ENCODE assay signal across 26 mouse cellular contexts in genomic region chr1:71824410-71824809, GRCm38 (mm10).
DNase-seq lines count a peak whose midpoint lies in the region; ATAC-seq and TF ChIP-seq lines count a peak whose summit lies in the region.
"Had no signal": no experiment of that assay in that cellular context is flagged by ENCODE, and none has a peak within 500 bp of the region (broad histone marks: within the 10 kb centered on the region; RNA-seq: fewer than 3 reads in every experiment).

No protein-coding gene starts in this region.

- in situ Hi-C loops in Patski (cut with MboI; ENCODE audit: low pct_unique_long_range_greater_than_20kb), result no loop called here

- H3K4me2 ChIP-seq in heart, embryonic 15.5 days, result no peak overlapping the region
- no peak overlapping the region for H3K4me2 ChIP-seq in forebrain, embryonic 13.5 days
- H3K4me2 ChIP-seq: heart, embryonic 11.5 days; hindbrain, embryonic 12.5 days; hindbrain, embryonic 15.5 days had no signal

- POLR2A ChIA-PET in Patski (lab: Charles Lee), result no interaction called here

- TF ChIP-seq CTCF in Patski (IDR thresholded peaks at IDR 0.05), result no peak
- TF ChIP-seq CTCF in olfactory bulb, adult 2 months (IDR thresholded peaks at IDR 0.05; ENCODE audit: insufficient read depth, low read depth, low read length), result no peak

- WGBS in heart, embryonic 15.5 days, result 67% methylated on average over 5 of the region's 5 CpGs
- 32% methylated on average over 5 of the region's 5 CpGs for WGBS in olfactory bulb, adult 2 months
- 84% methylated on average over 5 of the region's 5 CpGs for WGBS in forebrain, embryonic 13.5 days

- H3K9me3 ChIP-seq in heart, embryonic 15.5 days (replicated peaks), result no peaks in the 10 kb centered on the region
- no peaks in the 10 kb centered on the region for H3K9me3 ChIP-seq in forebrain, embryonic 13.5 days (replicated peaks)
- H3K9me3 ChIP-seq: forebrain, embryonic 10.5 days; hindbrain, embryonic 12.5 days; hindbrain, embryonic 15.5 days had no signal

- TF ChIP-seq POLR2A in olfactory bulb, adult 2 months (IDR thresholded peaks at IDR 0.05; ENCODE audit: insufficient read depth, low read depth, low read length), result no peak

- H3K27ac ChIP-seq in heart, embryonic 15.5 days, result peak overlapping the region; percentile 37; the same call in 1 of the 2 replicates
- peak overlapping the region; percentile 77; the same call in 1 of the 2 replicates for H3K27ac ChIP-seq in olfactory bulb, adult 2 months (ENCODE audit: insufficient read depth, low read depth, low read length)
- no peak overlapping the region for H3K27ac ChIP-seq in forebrain, embryonic 13.5 days
- H3K27ac ChIP-seq: forebrain, embryonic 10.5 days; hindbrain, embryonic 12.5 days; hindbrain, embryonic 15.5 days had no signal

- DNase-seq in heart, adult 11 months, result peak; percentile 30
- no peak for DNase-seq in heart, postnatal 4 days
- no peak for DNase-seq in heart, adult 9 months (ENCODE audit: low spot score in 2 of 2)
- DNase-seq in Patski (ENCODE audit: low read depth, low spot score), result peak; percentile 51
- no peak for DNase-seq in thymus, adult 18-20 months
- DNase-seq: adrenal gland, adult 8-10 months; adrenal gland, postnatal 25 days; B cell, adult 2 months; cerebellum, adult 18-20 months; cerebellum, adult 9-10 months; cerebellum, postnatal 14 days; gastrocnemius, postnatal 10 days; gastrocnemius, postnatal 36 days; heart, postnatal 14 days; kidney, adult 2 months had no signal

- CTCF ChIA-PET in Patski (lab: Charles Lee), result interaction anchor here (1.1 to 1.3 kb wide), 2 partner anchors 26 to 47 kb away, joined by 3 read pairs; no protein-coding TSS in a partner anchor

- no peak overlapping the region for H3K9ac ChIP-seq in heart, embryonic 15.5 days
- no peak overlapping the region for H3K9ac ChIP-seq in forebrain, embryonic 13.5 days
- H3K9ac ChIP-seq: hindbrain, embryonic 12.5 days; hindbrain, embryonic 15.5 days had no signal

- ATAC-seq in heart, embryonic 15.5 days (replicated peaks; ENCODE audit: insufficient number of reproducible peaks, insufficient read depth, low FRiP score, low read depth), result no peak
- no peak for ATAC-seq in Patski
- ATAC-seq in forebrain, embryonic 13.5 days, result no peak
- ATAC-seq: activated CD4-positive, CD25-positive, alpha-beta regulatory T cell, adult 4 months; CD4-positive, CD25-positive, alpha-beta regulatory T cell, adult 4 months; forebrain, embryonic 14.5 days; intestine, postnatal 0 days had no signal

- H3K27me3 ChIP-seq in heart, embryonic 15.5 days, result no peaks in the 10 kb centered on the region
- H3K27me3 ChIP-seq in Patski, result no peaks in the 10 kb centered on the region
- H3K27me3 ChIP-seq in forebrain, embryonic 13.5 days, result no peaks in the 10 kb centered on the region
- H3K27me3 ChIP-seq: hindbrain, embryonic 12.5 days; hindbrain, embryonic 15.5 days had no signal

- no peak overlapping the region for H3K4me3 ChIP-seq in heart, embryonic 15.5 days
- no peak overlapping the region for H3K4me3 ChIP-seq in olfactory bulb, adult 2 months (ENCODE audit: insufficient read depth, low read depth, low read length)
- H3K4me3 ChIP-seq in forebrain, embryonic 13.5 days, result no peak overlapping the region
- H3K4me3 ChIP-seq: forebrain, embryonic 10.5 days; hindbrain, embryonic 12.5 days; hindbrain, embryonic 15.5 days had no signal

- peaks cover 12% of the 10 kb centered on the region for H3K4me1 ChIP-seq in heart, embryonic 15.5 days (replicated peaks)
- no peaks in the 10 kb centered on the region; the same call in 1 of the 2 replicates for H3K4me1 ChIP-seq in olfactory bulb, adult 2 months (ENCODE audit: control insufficient read depth, insufficient read depth, low read length)
- H3K4me1 ChIP-seq in forebrain, embryonic 13.5 days, result no peaks in the 10 kb centered on the region
- H3K4me1 ChIP-seq: forebrain, embryonic 10.5 days; hindbrain, embryonic 12.5 days; hindbrain, embryonic 15.5 days had no signal

- H3K36me3 ChIP-seq in heart, embryonic 15.5 days, result no peaks in the 10 kb centered on the region
- no peaks in the 10 kb centered on the region for H3K36me3 ChIP-seq in forebrain, embryonic 13.5 days (ENCODE audit: poor library complexity, severe bottlenecking)
- H3K36me3 ChIP-seq: forebrain, embryonic 10.5 days; hindbrain, embryonic 12.5 days; hindbrain, embryonic 15.5 days had no signal

Comparison
In these comparisons a context has a peak if more than half of its experiments do, and no peak if none do; other contexts are left out.
1. DNase-seq: peak in heart, adult 11 months (single experiment) and Patski (single experiment); none in heart, postnatal 4 days (single experiment), heart, adult 9 months (0 of 2) and thymus, adult 18-20 months (0 of 2).